Mouse (Mus musculus) cerebellum, adult 2 months (tissue): ENCODE measurements at regions not wholly inside any gene's neighbourhood (a gene's known extent, or its start where the extent isn't known, plus 50 kb on each side); places are given as distances from the start of the nearest gene placed in this dataset.

ENCODE experiments used
- DNase-seq, 2 experiments: peaks; one replicate each; pipeline ENCODE4 v3.0.0; 2021
- H3K27ac ChIP-seq: fragments of 200-500 bp; 2 replicates; pipeline ENCODE4 v1.5.1; 2012; ENCODE audit warnings: low read length, control low read depth, inconsistent platforms; ENCODE audit not compliant: insufficient read depth
- H3K27me3 ChIP-seq: fragments of 200-500 bp; 2 replicates; pipeline ENCODE4 v1.6.1; 2012; ENCODE audit warnings: inconsistent platforms, mild to moderate bottlenecking, low read length, moderate library complexity; ENCODE audit not compliant: control insufficient read depth, insufficient read depth
- H3K4me1 ChIP-seq: fragments of 200-500 bp; 2 replicates; pipeline ENCODE4 v1.6.1; 2011; ENCODE audit warnings: low read length; ENCODE audit not compliant: control insufficient read depth, insufficient read depth
- H3K4me3 ChIP-seq: fragments of 200-500 bp; replicated peaks from 2 replicates; pipeline ENCODE3; 2011; ENCODE audit warnings: mild to moderate bottlenecking, low read depth, low read length, control low read depth; ENCODE audit not compliant: insufficient read depth
- CTCF ChIP-seq: fragments of 200-500 bp; IDR thresholded peaks from 2 replicates; pipeline ENCODE4 v1.5.1; 2011; ENCODE audit warnings: low read depth, mild to moderate bottlenecking, control low read depth, low read length, moderate library complexity, borderline replicate concordance; ENCODE audit not compliant: insufficient read depth
- POLR2A ChIP-seq: fragments of 200-500 bp; IDR thresholded peaks from 2 replicates; pipeline ENCODE4 v1.6.1; 2011; ENCODE audit warnings: low read length, control low read depth, borderline replicate concordance; ENCODE audit not compliant: insufficient read depth
- WGBS: fragments of 180-500 bp; shearing (Covaris S2); methylation state at CpG from one replicate; pipeline ENCODE4 v1.1.7; 2018; 5-methylcytosine and 5-hydroxymethylcytosine counted together

DNA sequence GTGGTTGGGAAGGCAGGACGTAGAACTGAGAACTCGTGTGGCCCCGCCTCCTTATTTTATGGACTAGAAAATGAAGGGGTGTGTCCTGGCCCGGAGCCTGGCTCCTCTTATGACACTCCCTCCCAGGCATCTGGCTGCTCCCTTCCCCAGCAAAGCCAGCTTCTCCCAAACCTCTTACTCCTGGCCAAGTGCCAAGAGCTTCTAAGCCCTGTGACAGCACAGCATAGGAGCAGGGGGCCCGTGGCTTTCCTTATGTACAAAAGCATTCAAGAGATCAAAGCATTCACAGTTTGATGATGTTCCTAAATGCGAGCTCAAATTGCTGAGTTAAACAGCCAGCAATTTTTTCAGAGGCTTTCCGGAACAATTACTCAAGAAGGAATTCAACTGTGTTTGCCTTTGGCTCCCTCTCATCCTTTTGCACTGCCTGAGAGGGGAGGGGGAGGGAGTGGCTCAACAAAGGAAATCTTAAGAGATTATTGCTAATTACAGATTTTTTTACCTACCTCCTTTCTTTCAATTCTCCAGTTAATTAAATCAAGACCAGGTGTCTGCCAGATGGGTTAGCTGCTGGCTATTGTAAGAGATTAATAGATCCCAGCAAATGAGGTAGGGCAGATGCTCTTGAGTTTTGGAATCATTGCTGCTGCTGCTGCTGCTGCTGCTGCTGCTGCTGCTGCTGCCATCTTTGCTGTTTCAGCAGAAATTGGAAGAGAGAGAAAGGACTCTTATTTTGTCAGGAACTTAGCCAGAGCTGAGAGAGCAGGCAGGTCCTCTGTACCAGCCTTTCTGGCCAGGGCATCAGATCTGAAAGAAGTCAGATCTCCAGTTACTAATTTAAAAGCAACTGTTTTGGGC, 71.0 kb upstream of the Dlg1 start:
- Histone ChIP-seq H3K4me1 (peaks cover 14% of the 10 kb centered on the region; the same call in 1 of the 2 replicates), H3K4me3 (no peak overlapping the region), H3K27ac (peak overlapping the region; percentile 17; the same call in 1 of the 2 replicates), H3K27me3 (no peaks in the 10 kb centered on the region)
- WGBS: 16% methylated on average over 7 of the region's 7 CpGs
- no peak for TF ChIP-seq POLR2A
- TF ChIP-seq CTCF: no peak
- peak; percentile 58 to 63 for DNase-seq

DNA sequence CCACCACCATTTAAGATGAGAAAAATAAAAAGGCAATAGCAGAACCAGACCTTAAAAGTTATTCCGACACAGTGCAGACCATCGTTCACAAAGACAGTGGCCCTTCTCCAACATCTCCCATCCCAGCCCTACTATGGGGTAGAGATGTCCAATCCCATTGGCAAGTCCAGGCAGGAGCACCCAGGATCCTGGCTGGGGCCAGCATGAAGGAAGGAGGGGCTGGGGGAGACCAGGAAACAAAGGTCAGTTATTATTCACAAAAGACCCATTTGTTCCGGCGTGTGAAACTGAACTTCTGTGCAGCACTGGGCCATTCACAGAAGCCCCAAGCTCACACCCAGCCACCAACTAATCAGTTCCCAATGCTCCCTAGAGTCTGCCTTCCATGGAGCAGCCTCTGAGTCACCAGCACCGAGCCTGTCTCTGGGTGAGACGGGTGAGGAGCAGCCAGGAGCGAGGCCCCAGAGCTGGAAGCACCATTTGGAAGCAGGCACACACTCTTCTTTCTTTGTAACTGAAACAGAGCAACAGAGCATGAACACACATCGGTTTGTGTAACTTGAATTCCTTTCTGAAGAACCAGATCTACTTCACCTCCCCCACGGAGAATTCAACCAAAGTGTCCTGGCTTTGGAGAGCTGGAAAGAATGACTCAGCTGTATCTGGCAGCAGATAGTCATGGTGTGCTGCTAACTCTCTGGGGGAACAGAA, 70.1 kb upstream of the Dlg1 start:
- Histone ChIP-seq H3K4me3 (no peak overlapping the region), H3K27me3 (no peaks in the 10 kb centered on the region), H3K27ac (peak overlapping the region; percentile 17; the same call in 1 of the 2 replicates), H3K4me1 (peaks cover 14% of the 10 kb centered on the region; the same call in 1 of the 2 replicates)
- peak; percentile 38 to 52 for DNase-seq
- TF ChIP-seq POLR2A (no peak), CTCF (no peak)
- 61% methylated on average over 9 of the region's 9 CpGs for WGBS

DNA sequence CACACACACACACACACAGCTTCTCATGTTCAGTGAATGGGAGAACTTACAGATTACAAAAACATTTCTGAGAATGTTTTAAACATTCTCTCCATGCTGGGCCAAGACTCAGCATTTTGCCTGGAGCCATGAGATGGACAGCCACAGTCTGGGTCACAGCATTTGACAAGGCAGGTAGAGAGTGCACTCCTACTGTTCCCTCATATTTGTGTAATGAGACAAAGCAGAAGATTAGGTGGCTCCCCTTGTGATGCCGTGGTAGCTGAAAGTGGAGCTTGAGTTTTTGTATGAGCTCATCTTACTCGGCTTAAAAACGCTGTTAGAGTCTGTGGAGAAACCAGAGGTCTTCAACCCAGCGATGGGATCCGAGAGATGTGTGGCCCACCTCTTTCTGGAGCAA, 65.3 kb upstream of the Dlg1 start:
- no peak for DNase-seq
- H3K27me3 ChIP-seq: no peaks in the 10 kb centered on the region
- no peak overlapping the region for H3K4me3 ChIP-seq
- H3K27ac ChIP-seq: no peak overlapping the region
- WGBS: 92% methylated on average over 5 of the region's 5 CpGs
- H3K4me1 ChIP-seq: peaks cover 9% of the 10 kb centered on the region
- no peak for TF ChIP-seq CTCF
- no peak for TF ChIP-seq POLR2A

DNA sequence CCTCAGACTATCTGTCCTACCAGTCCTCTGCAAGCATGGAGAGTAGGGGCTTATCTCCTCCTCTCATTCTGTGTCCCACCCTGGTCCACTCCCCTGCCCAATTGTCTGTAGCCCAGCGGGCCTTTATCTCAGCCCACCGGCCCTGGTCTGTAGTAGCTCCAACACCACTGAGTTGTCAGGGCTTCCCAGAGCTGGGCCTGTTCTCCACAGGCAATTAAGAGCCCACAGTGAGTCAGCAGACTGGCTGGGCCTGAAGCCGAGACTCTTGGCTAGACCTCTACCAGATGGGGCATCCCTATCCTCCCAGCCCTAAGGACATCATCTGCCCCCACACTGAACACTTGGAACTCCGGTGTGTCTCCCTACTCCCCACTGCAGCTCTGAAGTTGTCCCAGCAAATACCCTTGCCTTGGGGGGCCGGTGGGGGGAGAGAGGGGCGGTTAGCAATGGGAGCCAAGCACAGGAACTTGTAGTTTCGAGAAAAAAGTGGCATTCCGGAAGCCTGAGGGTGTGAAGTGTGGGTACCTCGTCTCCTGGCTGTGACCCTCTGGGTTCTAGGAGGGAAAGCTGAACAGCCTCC, 64.7 kb upstream of the Dlg1 start:
- Histone ChIP-seq H3K27ac (no peak overlapping the region), H3K4me1 (peaks cover 6% of the 10 kb centered on the region), H3K4me3 (no peak overlapping the region), H3K27me3 (no peaks in the 10 kb centered on the region)
- TF ChIP-seq CTCF (no peak), POLR2A (no peak)
- 44% methylated on average over 9 of the region's 9 CpGs for WGBS
- DNase-seq: peak; percentile 64 to 79

DNA sequence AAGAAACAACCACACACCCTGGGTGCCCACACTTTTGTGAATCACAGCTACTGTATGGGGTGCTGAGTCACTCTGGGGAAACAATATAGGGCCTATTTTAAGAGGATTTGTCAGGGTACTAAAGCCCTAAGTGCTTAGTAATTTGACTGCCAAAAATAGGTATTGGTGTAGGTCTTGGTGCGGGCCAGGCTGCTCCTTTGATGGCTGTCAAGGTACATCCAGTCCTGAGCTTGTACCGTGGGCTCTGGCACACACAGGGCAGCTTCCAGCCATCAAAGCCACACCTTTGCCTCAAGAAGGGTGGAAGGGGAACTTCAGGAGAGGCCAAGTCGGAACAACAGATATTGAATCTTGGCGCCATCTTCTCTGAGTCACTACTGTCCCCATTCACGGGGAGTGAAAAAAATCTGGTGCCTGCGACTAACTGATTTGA, 64.2 kb upstream of the Dlg1 start:
- Histone ChIP-seq H3K4me3 (no peak overlapping the region), H3K27ac (no peak overlapping the region), H3K4me1 (peaks cover 6% of the 10 kb centered on the region), H3K27me3 (no peaks in the 10 kb centered on the region)
- no peak for TF ChIP-seq CTCF
- TF ChIP-seq POLR2A: no peak
- 88% methylated on average over 6 of the region's 6 CpGs for WGBS
- DNase-seq: no peak

DNA sequence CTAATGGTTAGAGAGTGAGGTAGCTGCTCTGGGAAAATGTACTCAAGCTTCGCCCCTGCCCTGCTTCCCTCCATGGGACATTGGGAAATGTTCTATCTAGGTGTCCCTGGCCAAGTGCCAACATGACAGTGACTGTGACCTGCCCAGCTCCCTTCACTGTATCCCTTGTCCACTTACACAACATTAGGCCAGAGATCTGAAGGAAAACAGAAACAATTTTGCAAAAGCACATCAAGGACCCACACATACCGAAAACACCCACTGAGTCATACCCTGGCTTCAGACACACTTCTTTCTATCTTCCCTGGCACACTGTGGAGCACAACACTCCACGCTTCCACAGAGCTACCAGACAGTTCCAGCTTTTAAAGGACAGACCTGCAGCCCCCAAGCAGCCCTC, 62.0 kb upstream of the Dlg1 start:
- TF ChIP-seq POLR2A: no peak
- TF ChIP-seq CTCF: no peak
- no peak for DNase-seq
- Histone ChIP-seq H3K27ac (no peak overlapping the region), H3K4me3 (no peak overlapping the region), H3K27me3 (no peaks in the 10 kb centered on the region), H3K4me1 (peaks cover 6% of the 10 kb centered on the region)
- 95% methylated on average over 3 of the region's 3 CpGs for WGBS

DNA sequence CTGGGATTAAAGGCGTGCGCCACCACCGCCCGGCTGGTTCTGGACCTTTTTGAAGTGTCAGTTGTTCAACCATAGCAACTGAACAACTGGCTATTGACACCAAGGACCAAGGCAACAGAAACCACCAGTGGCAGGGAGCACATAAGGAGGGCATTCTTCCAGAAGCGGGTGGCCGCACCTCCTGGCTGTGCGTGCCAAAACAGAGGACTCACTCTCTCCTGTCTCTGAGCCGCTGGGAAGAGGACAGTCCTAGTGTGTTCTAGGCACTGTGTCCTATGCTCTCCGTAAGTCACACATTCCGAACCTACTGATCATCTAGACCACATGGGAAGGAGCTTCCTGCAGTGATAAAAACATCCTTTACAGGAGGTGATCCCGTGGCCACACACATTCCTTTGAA, 60.1 kb upstream of the Dlg1 start:
- Histone ChIP-seq H3K4me1 (peaks cover 6% of the 10 kb centered on the region), H3K27me3 (no peaks in the 10 kb centered on the region), H3K27ac (no peak overlapping the region), H3K4me3 (no peak overlapping the region)
- DNase-seq: no peak
- 59% methylated on average over 11 of the region's 11 CpGs for WGBS
- TF ChIP-seq POLR2A (no peak), CTCF (no peak)
